Mouse (Mus musculus) ES-E14 (cell line): ENCODE results near the gene Krt12. TPM values are rescaled to one million over a fixed set of nuclear protein-coding genes. Genes with fewer than 3 reads are reported as not detected.

Experiments used
- DNase-seq: peaks from one replicate; pipeline ENCODE4 v3.0.0-alpha.2; 2013; ENCODE audit warnings: low read depth, low spot score
- H3K27ac ChIP-seq: 2 replicates; pipeline ENCODE4 v1.5.1; 2012; ENCODE audit warnings: low read depth, mild to moderate bottlenecking, low read length, moderate library complexity, mixed read lengths; ENCODE audit not compliant: poor library complexity, insufficient read depth, severe bottlenecking
- H3K36me3 ChIP-seq: 2 replicates; pipeline ENCODE4 v1.6.1; 2012; ENCODE audit warnings: mild to moderate bottlenecking, low read length, moderate library complexity, mixed read lengths; ENCODE audit not compliant: control insufficient read depth, poor library complexity, insufficient read depth, severe bottlenecking
- H3K4me1 ChIP-seq, 2 experiments: fragments of 150-350 bp in 1 of 2; sonication (generic) in 1 of 2; 2 replicates each; pipeline ENCODE4 v1.6.1; 2012; ENCODE audit warnings: low read length in 2 of 2, mild to moderate bottlenecking in 1 of 2, mixed read lengths in 1 of 2; ENCODE audit not compliant: control insufficient read depth in 2 of 2, insufficient read depth in 2 of 2, poor library complexity in 1 of 2
- H3K4me3 ChIP-seq, 2 experiments: fragments of 150-350 bp in 1 of 2; sonication (generic) in 1 of 2; 2 replicates each; pipeline ENCODE4 v1.5.1; 2012; ENCODE audit warnings: low read length in 2 of 2, low read depth in 1 of 2, mild to moderate bottlenecking in 1 of 2, mixed read lengths in 1 of 2; ENCODE audit not compliant: insufficient read depth in 1 of 2, poor library complexity in 1 of 2, severe bottlenecking in 1 of 2
- H3K9ac ChIP-seq: 2 replicates; pipeline ENCODE4 v1.6.1; 2012; ENCODE audit warnings: low read depth, mild to moderate bottlenecking, low read length, mixed read lengths; ENCODE audit not compliant: poor library complexity, insufficient read depth, severe bottlenecking
- H3K9me3 ChIP-seq: fragments of 150-350 bp; sonication (generic); 2 replicates; pipeline ENCODE4 v1.6.1; 2012; ENCODE audit warnings: low read depth, mild to moderate bottlenecking, low read length; ENCODE audit not compliant: control insufficient read depth, insufficient read depth
- CHD2 ChIP-seq: IDR thresholded peaks from 2 replicates; pipeline ENCODE4 v1.6.1; 2014; ENCODE audit warnings: mild to moderate bottlenecking, low read depth, low read length, inconsistent platforms
- HCFC1 ChIP-seq: IDR thresholded peaks from 2 replicates; pipeline ENCODE4 v1.6.1; 2012; ENCODE audit warnings: low read length, inconsistent platforms, borderline replicate concordance; ENCODE audit not compliant: insufficient read depth
- MAFK ChIP-seq: IDR thresholded peaks from 2 replicates; pipeline ENCODE4 v1.6.1; 2014; ENCODE audit warnings: mild to moderate bottlenecking, low read depth, low read length, inconsistent platforms; ENCODE audit not compliant: insufficient read depth
- ZC3H11A ChIP-seq: IDR thresholded peaks from 2 replicates; pipeline ENCODE4 v1.6.1; 2012; ENCODE audit warnings: low read depth, mild to moderate bottlenecking, inconsistent platforms, low read length, borderline replicate concordance
- ZNF384 ChIP-seq: IDR thresholded peaks from 2 replicates; pipeline ENCODE4 v1.6.1; 2012; ENCODE audit warnings: low read depth, low read length, inconsistent platforms
- in situ Hi-C, 2 experiments: fragments of 600-800 bp; cut with MboI; formaldehyde crosslinking; loops; one replicate each; pipeline ENCODE4 v1.15.1; 2025; ENCODE audit warnings: low sequenced_read_pairs in 2 of 2, inconsistent platforms in 1 of 2; ENCODE audit not compliant: unreplicated experiment in 2 of 2
- total RNA-seq: library from RNA; depleted of rRNA; stranded (reverse); fragments of 300-350 nt; gene quantifications from 2 replicates; pipeline ENCODE4 v1.2.3, GENCODE M21; 2012

Krt12 gene
- total RNA-seq, 1 experiment = 0.49 TPM

GRCm38 (mm10) chr11:99398832-99399231 lies 23.2 kb downstream of the Krt12 start:
- DNase-seq = no peak
- in situ Hi-C loops = loop anchor here in 1 of 2 experiments (25.0 kb wide), 1 partner anchor 888 kb away; no protein-coding TSS in a partner anchor
- TF ChIP-seq CHD2 (no peak), MAFK (no peak)

GRCm38 (mm10) chr11:99398084-99398483 lies 24.0 kb downstream of the Krt12 start:
- H3K4me3 ChIP-seq = no peak overlapping the region
- TF ChIP-seq HCFC1 (no peak), ZNF384 (no peak), ZC3H11A (no peak), MAFK (no peak), CHD2 (no peak)
- in situ Hi-C loops = loop anchor here in 1 of 2 experiments (25.0 kb wide), 1 partner anchor 889 kb away; no protein-coding TSS in a partner anchor
- no peak overlapping the region for H3K27ac ChIP-seq
- H3K9ac ChIP-seq = no peak overlapping the region
- no peaks in the 10 kb centered on the region for H3K4me1 ChIP-seq
- no peak for DNase-seq
- no peaks in the 10 kb centered on the region for H3K36me3 ChIP-seq
- no peaks in the 10 kb centered on the region for H3K9me3 ChIP-seq

More at GRCm38 (mm10) chr11:99398832-99399231, 23.2 kb downstream of the Krt12 start:
- H3K9me3 ChIP-seq = no peaks in the 10 kb centered on the region
- no peak overlapping the region for H3K27ac ChIP-seq
- no peaks in the 10 kb centered on the region for H3K4me1 ChIP-seq
- no peaks in the 10 kb centered on the region for H3K36me3 ChIP-seq
- no peak overlapping the region for H3K9ac ChIP-seq
- H3K4me3 ChIP-seq = no peak overlapping the region

- Histone ChIP-seq H3K4me1 (no peaks in the 10 kb centered on the region), H3K27ac (no peak overlapping the region), H3K36me3 (no peaks in the 10 kb centered on the region), H3K9ac (no peak overlapping the region), H3K4me3 (no peak overlapping the region), H3K9me3 (no peaks in the 10 kb centered on the region)
- no peak for TF ChIP-seq ZC3H11A
- TF ChIP-seq MAFK = no peak
- no peak for TF ChIP-seq HCFC1
- TF ChIP-seq ZNF384 = no peak
- TF ChIP-seq CHD2 = no peak
- DNase-seq = no peak
- in situ Hi-C loops = loop anchor here in 1 of 2 experiments (25.0 kb wide), 1 partner anchor 891 kb away; no protein-coding TSS in a partner anchor
These were observed 25.4 kb downstream of the Krt12 start for GRCm38 (mm10) chr11:99396661-99397060.

GRCm38 (mm10) chr11:99396034-99396433 lies 26.0 kb downstream of the Krt12 start:
- Histone ChIP-seq H3K9me3 (no peaks in the 10 kb centered on the region), H3K9ac (no peak overlapping the region), H3K27ac (no peak overlapping the region), H3K4me3 (no peak overlapping the region), H3K4me1 (no peaks in the 10 kb centered on the region), H3K36me3 (no peaks in the 10 kb centered on the region)
- no peak for DNase-seq
- TF ChIP-seq CHD2 (no peak), HCFC1 (no peak), ZC3H11A (no peak), ZNF384 (no peak), MAFK (no peak)
- in situ Hi-C loops = loop anchor here in 1 of 2 experiments (25.0 kb wide), 1 partner anchor 891 kb away; no protein-coding TSS in a partner anchor

- H3K27ac ChIP-seq = no peak overlapping the region
- no peak for DNase-seq
- no peak overlapping the region for H3K4me3 ChIP-seq
- peaks cover 0 to 2% of the 10 kb centered on the region in 2 experiments; a peak in 1 of 4 replicates for H3K4me1 ChIP-seq
- no peak overlapping the region for H3K9ac ChIP-seq
- no peaks in the 10 kb centered on the region for H3K36me3 ChIP-seq
- TF ChIP-seq HCFC1 = no peak
- no peak for TF ChIP-seq ZNF384
- no peak for TF ChIP-seq CHD2
- TF ChIP-seq MAFK = no peak
- no peak for TF ChIP-seq ZC3H11A
- in situ Hi-C loops = loop anchor here in 1 of 2 experiments (25.0 kb wide), 1 partner anchor 895 kb away; no protein-coding TSS in a partner anchor
- H3K9me3 ChIP-seq = no peaks in the 10 kb centered on the region
These were observed 29.6 kb downstream of the Krt12 start for GRCm38 (mm10) chr11:99392492-99392891.
